Mouse (Mus musculus) hindbrain, embryonic 14.5 days (tissue): ENCODE data around the gene Clec2d. TPM values are rescaled to one million over a fixed set of nuclear protein-coding genes. Genes with fewer than 3 reads are reported as not detected.

Source experiments
- ATAC-seq: fragments of 200-750 bp; cut with Nextera tagmentation; 2 replicates; pipeline ENCODE4 v1.8.0; 2017; ENCODE audit warnings: moderate number of reproducible peaks, mild to moderate bottlenecking, moderate TSS enrichment, moderate library complexity; ENCODE audit not compliant: low FRiP score
- DNase-seq: peaks from one replicate; pipeline ENCODE4 v3.0.0-alpha.2; 2015; ENCODE audit warnings: low spot score
- H3K27ac ChIP-seq: fragments of 300-500 bp; sonication (generic); 2 replicates; pipeline ENCODE4 v1.5.1; 2014; ENCODE audit warnings: mild to moderate bottlenecking, moderate library complexity
- H3K27me3 ChIP-seq: fragments of 300-500 bp; sonication (generic); 2 replicates; pipeline ENCODE4 v1.6.1; 2014; ENCODE audit warnings: mild to moderate bottlenecking, low read length, mixed read lengths; ENCODE audit not compliant: control insufficient read depth, insufficient read depth
- H3K36me3 ChIP-seq: fragments of 300-500 bp; sonication (generic); replicated peaks from 2 replicates; pipeline ENCODE4 v1.6.1; 2014; ENCODE audit not compliant: control insufficient read depth, insufficient read depth
- H3K4me1 ChIP-seq: fragments of 300-500 bp; sonication (generic); replicated peaks from 2 replicates; pipeline ENCODE4 v1.6.1; 2014; ENCODE audit warnings: antibody characterized with exemption, low read length, mixed read lengths; ENCODE audit not compliant: control insufficient read depth, insufficient read depth
- H3K4me2 ChIP-seq: fragments of 300-500 bp; sonication (generic); replicated peaks from 2 replicates; pipeline ENCODE4 v1.6.1; 2014; ENCODE audit warnings: mild to moderate bottlenecking, moderate library complexity
- H3K4me3 ChIP-seq: fragments of 300-500 bp; sonication (generic); replicated peaks from 2 replicates; pipeline ENCODE4 v1.5.1; 2014; ENCODE audit warnings: mild to moderate bottlenecking, low read length
- H3K9ac ChIP-seq: fragments of 300-500 bp; sonication (generic); 2 replicates; pipeline ENCODE4 v1.6.1; 2014
- H3K9me3 ChIP-seq: fragments of 300-500 bp; sonication (generic); 2 replicates; pipeline ENCODE4 v1.6.1; 2016; ENCODE audit warnings: low read length; ENCODE audit not compliant: control insufficient read depth
- WGBS: fragments of 180-500 bp; shearing (Covaris S2); extraction: QIAGEN DNeasy Blood & Tissue Kit; methylation state at CpG from one replicate; pipeline ENCODE4 v1.1.7; 2014; 5-methylcytosine and 5-hydroxymethylcytosine counted together
- polyA plus RNA-seq: library from polyadenylated mRNA; unstranded; fragments of >200 nt; fragmentation: Nextera tagmentation; extraction: Ambion mirVana; gene quantifications from 2 replicates; pipeline ENCODE4 v1.2.1, GENCODE M21; 2014

Gene Clec2d
- polyA plus RNA-seq, 1 experiment from 2014 or later: 0.37 TPM

GRCm38 (mm10) chr6:129208891-129209519, 28.6 kb downstream of the Clec2d start:
- DNase-seq (no peak), ATAC-seq (no peak)
- Histone ChIP-seq H3K4me2 (no peak overlapping the region), H3K9ac (no peak overlapping the region), H3K27ac (no peak overlapping the region), H3K4me3 (no peak overlapping the region), H3K27me3 (no peaks in the 10 kb centered on the region), H3K9me3 (no peaks in the 10 kb centered on the region), H3K4me1 (no peaks in the 10 kb centered on the region), H3K36me3 (no peaks in the 10 kb centered on the region)
- WGBS: 92% methylated on average over 5 of the region's 5 CpGs

DNA sequence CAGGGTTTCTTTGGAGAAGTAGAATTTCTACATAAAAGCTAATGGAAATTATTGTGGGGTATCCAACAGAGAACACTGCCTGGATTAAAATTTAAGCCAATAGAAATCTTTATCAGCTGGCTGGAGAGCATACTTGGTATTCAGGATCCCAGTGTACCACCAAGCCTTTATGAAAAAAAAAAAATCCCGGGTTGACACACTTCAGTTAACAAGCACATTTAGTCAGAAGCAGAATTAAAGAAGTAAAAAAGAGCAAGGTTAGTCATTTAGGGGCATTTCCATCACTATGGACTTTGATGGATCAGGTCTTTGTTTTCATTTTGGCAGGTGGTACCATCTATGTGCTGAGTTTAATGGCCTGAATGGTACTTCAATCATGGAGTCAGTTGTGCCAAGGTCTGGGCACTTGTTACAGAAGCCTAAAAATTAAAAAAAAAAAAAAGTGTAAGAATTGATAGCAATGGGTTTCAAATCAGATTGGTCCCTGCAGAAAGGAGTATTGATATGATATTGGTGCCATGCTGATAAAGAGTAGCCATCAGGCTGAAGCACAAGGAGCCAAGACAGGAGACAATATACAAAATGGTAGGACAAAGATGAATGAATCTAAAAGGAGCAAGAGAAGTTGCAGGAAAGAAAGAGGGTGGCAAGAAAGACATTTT, 29.5 kb downstream of the Clec2d start:
- Histone ChIP-seq H3K4me2 (no peak overlapping the region), H3K27ac (no peak overlapping the region), H3K4me1 (no peaks in the 10 kb centered on the region), H3K9ac (no peak overlapping the region), H3K27me3 (no peaks in the 10 kb centered on the region), H3K4me3 (no peak overlapping the region), H3K36me3 (no peaks in the 10 kb centered on the region), H3K9me3 (no peaks in the 10 kb centered on the region)
- WGBS: 72% methylated on average over 1 of the region's 1 CpGs
- no peak for DNase-seq
- no peak for ATAC-seq

DNA sequence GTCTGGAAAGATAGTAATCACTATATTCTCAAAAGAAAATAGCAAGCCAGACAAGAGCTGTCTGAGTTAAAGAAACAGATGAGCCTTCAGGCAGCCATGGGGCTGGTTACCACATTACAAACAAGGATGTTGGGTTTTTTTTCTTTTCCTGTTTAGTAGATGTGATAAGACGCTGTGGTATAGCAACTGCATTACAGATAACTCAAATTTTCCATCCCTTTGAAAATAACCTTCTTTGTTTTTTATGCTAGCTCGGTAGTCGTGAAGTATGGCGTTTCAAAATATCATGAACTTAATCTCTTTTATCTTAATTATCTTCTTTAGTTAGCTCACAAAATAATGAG, 30.0 kb downstream of the Clec2d start:
- no peak for ATAC-seq
- H3K36me3 ChIP-seq: no peaks in the 10 kb centered on the region
- no peak overlapping the region for H3K4me2 ChIP-seq
- no peaks in the 10 kb centered on the region for H3K27me3 ChIP-seq
- no peak overlapping the region for H3K27ac ChIP-seq
- no peak for DNase-seq
- no peak overlapping the region for H3K4me3 ChIP-seq
- H3K4me1 ChIP-seq: no peaks in the 10 kb centered on the region
- WGBS: 94% methylated on average over 4 of the region's 4 CpGs
- no peaks in the 10 kb centered on the region for H3K9me3 ChIP-seq
- no peak overlapping the region for H3K9ac ChIP-seq

DNA sequence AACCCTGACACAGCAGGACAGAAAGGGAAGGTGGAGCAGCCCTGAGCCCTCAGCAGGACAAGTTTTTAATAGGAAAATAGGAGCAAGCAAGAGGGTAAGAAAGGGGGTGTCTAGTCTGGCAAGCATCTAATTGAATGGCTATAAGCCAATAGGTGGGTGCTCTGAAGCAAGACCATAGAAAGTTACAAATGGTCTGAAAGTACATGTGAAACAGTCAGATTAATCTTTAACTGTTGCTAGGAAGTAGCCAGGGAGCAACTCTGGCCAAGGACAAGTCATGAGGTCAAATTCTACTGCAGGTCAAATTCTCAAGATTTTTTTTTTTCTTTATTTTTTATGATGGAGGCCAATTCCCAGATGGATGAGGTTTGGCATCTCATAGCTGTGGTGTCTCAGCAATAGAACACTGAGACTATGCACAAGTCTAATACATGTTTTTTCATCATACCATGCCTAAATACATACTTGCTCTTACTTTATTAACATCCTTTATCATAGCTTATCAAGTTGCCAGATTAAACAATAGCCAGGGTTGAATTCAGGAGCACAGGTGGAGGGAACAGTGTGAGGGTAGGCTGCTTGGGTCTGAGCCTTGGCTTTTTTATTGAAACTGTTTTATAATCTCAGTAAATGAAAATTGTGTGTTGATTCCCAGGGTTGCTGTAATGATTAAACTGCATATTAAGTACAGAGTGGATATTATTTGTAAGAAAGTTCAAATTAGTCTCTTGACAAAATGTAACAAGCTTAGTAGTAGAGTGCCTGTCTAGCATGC, 32.2 kb downstream of the Clec2d start:
- Histone ChIP-seq H3K27ac (no peak overlapping the region), H3K4me3 (no peak overlapping the region), H3K9ac (no peak overlapping the region), H3K27me3 (no peaks in the 10 kb centered on the region), H3K4me2 (no peak overlapping the region), H3K9me3 (no peaks in the 10 kb centered on the region), H3K36me3 (no peaks in the 10 kb centered on the region), H3K4me1 (no peaks in the 10 kb centered on the region)
- no peak for ATAC-seq
- DNase-seq: no peak

DNA sequence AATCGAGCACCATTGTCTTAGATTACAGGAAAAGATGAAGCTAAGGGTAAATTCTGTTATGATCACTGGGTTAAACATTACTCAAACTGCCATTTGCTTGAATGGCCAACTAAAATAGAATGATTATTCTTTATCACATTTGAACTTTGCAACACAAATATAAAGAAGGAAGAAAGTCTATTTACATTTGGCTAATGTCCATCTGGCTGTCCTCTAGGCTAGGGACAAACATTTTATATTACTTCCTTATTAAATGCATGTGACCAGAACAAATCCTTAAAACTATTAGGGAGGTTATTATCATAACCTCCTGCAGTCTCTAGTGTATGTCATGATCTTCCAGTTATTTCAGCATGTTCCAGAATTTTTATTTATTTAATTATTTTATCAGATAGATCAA, 33.1 kb downstream of the Clec2d start:
- WGBS: 90% methylated on average over 1 of the region's 1 CpGs
- no peaks in the 10 kb centered on the region for H3K9me3 ChIP-seq
- H3K9ac ChIP-seq: no peak overlapping the region
- no peak overlapping the region for H3K27ac ChIP-seq
- ATAC-seq: no peak
- H3K4me3 ChIP-seq: no peak overlapping the region
- H3K4me2 ChIP-seq: no peak overlapping the region
- no peak for DNase-seq
- no peaks in the 10 kb centered on the region for H3K36me3 ChIP-seq
- no peaks in the 10 kb centered on the region for H3K27me3 ChIP-seq
- H3K4me1 ChIP-seq: no peaks in the 10 kb centered on the region

DNA sequence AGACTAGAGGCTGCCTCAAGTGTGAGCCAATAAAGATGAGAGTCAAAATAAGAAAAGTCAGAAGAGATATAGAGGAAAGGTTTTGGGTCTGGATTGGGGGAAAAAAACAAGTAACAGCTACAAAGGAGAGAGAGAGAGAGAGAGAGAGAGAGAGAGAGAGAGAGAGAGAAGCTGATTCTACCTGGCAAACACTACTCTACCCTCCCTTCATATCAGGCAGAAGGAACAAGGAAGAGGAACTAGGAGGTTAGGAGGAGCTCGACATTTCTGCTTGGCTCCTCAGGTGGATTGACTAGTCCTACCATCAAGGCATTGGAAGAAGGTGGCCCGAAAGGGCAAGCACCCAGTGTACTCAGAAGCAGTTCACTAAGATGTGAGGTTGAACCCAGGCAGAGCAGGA, 33.8 kb downstream of the Clec2d start:
- H3K27ac ChIP-seq: no peak overlapping the region
- WGBS: 74% methylated on average over 2 of the region's 2 CpGs
- no peak for DNase-seq
- no peaks in the 10 kb centered on the region for H3K9me3 ChIP-seq
- ATAC-seq: no peak
- no peak overlapping the region for H3K4me3 ChIP-seq
- no peaks in the 10 kb centered on the region for H3K4me1 ChIP-seq
- H3K27me3 ChIP-seq: no peaks in the 10 kb centered on the region
- no peak overlapping the region for H3K4me2 ChIP-seq
- no peaks in the 10 kb centered on the region for H3K36me3 ChIP-seq
- H3K9ac ChIP-seq: no peak overlapping the region

DNA sequence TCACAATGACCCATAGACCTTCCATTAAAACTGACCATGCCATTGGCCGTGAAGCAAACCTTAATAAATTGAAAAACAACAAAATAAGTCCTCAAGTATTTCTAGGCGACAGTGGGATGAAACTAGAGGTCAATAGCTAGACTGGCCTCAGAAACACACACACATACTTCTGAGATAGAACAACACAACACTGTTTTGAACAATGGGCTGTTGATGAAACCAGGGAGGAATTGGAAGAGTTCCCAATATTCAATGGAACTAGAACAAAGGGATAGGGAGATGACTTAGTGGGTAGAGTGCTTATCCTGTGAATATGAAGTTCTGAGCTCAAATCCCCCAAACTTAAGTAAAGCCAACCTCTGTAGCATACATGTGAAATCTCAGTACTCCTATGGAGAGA, 34.6 kb downstream of the Clec2d start:
- no peaks in the 10 kb centered on the region for H3K4me1 ChIP-seq
- no peaks in the 10 kb centered on the region for H3K27me3 ChIP-seq
- H3K9ac ChIP-seq: no peak overlapping the region
- no peak overlapping the region for H3K27ac ChIP-seq
- 82% methylated on average over 2 of the region's 2 CpGs for WGBS
- DNase-seq (no peak), ATAC-seq (no peak)
- no peaks in the 10 kb centered on the region for H3K36me3 ChIP-seq
- H3K4me2 ChIP-seq: no peak overlapping the region
- H3K4me3 ChIP-seq: no peak overlapping the region
- H3K9me3 ChIP-seq: no peaks in the 10 kb centered on the region

GRCm38 (mm10) chr6:129215886-129216637, 35.6 kb downstream of the Clec2d start:
- Histone ChIP-seq H3K9ac (no peak overlapping the region), H3K4me3 (no peak overlapping the region), H3K4me1 (no peaks in the 10 kb centered on the region), H3K9me3 (no peaks in the 10 kb centered on the region), H3K27me3 (no peaks in the 10 kb centered on the region), H3K36me3 (no peaks in the 10 kb centered on the region), H3K27ac (no peak overlapping the region), H3K4me2 (no peak overlapping the region)
- no peak for DNase-seq
- no peak for ATAC-seq
- WGBS: 88% methylated on average over 7 of the region's 7 CpGs

GRCm38 (mm10) chr6:129216721-129217230, 36.4 kb downstream of the Clec2d start:
- no peaks in the 10 kb centered on the region for H3K4me1 ChIP-seq
- H3K9me3 ChIP-seq: no peaks in the 10 kb centered on the region
- no peak overlapping the region for H3K27ac ChIP-seq
- no peaks in the 10 kb centered on the region for H3K36me3 ChIP-seq
- DNase-seq: no peak
- H3K4me2 ChIP-seq: no peak overlapping the region
- no peak overlapping the region for H3K9ac ChIP-seq
- WGBS: 83% methylated on average over 3 of the region's 3 CpGs
- no peaks in the 10 kb centered on the region for H3K27me3 ChIP-seq
- H3K4me3 ChIP-seq: no peak overlapping the region
- ATAC-seq: no peak
